Mouse (Mus musculus): Measurements from ENCODE around the gene Cachd1. TPM values are rescaled to one million over a fixed set of nuclear protein-coding genes. Genes with fewer than 3 reads are reported as not detected.

Gene Cachd1
- polyA plus RNA-seq, 1 experiment from 2014 or later, result 39.7 TPM

DNA sequence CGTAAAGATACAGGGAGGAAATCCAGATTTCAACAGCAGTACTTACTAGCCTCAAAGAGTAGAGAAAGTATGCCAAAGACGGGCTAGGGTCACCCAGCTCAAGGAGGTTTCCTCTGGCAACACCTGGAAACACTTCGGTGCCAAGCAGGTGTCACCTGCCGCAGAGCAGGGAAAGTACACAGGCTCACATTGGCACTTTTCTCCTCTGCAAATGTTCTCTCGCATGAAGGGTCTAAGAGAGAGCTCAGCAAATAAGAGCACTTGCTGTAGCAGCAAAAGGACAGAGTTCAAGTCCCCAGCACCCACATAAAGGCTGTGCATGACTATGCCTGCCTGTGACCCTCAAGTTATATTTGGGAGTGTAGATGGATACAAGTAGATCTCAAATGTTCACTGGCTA, 16.1 kb upstream of the Cachd1 start:
- 77% methylated on average over 5 of the region's 5 CpGs for WGBS
- H3K9me3 ChIP-seq, result no peaks in the 10 kb centered on the region
- no peak overlapping the region for H3K4me2 ChIP-seq
- no peak overlapping the region for H3K9ac ChIP-seq (replicated peaks)
- H3K27ac ChIP-seq, result no peak overlapping the region
- H3K4me3 ChIP-seq (replicated peaks), result no peak overlapping the region
- H3K27me3 ChIP-seq, result no peaks in the 10 kb centered on the region
- 0 out of 2 replicates have a peak, but pooled peaks cover 4% of the 10 kb centered on the region for H3K4me1 ChIP-seq (replicated peaks)
- no peaks in the 10 kb centered on the region for H3K36me3 ChIP-seq
- no peak for ATAC-seq (ENCODE audit: insufficient number of reproducible peaks, insufficient read depth, low FRiP score, low TSS enrichment, low read depth)

DNA sequence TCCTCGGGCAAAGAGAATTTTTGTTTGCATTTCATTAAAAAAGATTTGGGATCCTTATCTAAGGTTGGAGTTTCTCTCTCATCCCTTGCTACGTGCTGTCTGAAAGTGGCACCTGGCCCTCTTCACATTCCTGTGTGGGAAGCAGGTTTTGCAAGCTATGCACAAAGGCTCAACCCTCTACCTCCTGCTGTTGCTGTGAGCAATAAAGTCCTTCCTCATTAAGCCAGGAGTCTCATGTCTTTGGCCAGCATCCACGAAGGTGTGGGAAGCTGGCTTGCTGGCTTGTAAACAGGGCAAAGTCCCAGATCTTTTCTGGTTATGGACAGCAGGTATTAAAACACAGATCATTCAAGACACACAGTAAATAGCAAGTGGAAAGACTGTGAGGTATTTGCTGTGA, 7.9 kb upstream of the Cachd1 start:
- WGBS, result 23% methylated on average over 3 of the region's 3 CpGs
- no peak for ATAC-seq (ENCODE audit: insufficient number of reproducible peaks, insufficient read depth, low FRiP score, low TSS enrichment, low read depth)
- no peak overlapping the region for H3K4me3 ChIP-seq (replicated peaks)

DNA sequence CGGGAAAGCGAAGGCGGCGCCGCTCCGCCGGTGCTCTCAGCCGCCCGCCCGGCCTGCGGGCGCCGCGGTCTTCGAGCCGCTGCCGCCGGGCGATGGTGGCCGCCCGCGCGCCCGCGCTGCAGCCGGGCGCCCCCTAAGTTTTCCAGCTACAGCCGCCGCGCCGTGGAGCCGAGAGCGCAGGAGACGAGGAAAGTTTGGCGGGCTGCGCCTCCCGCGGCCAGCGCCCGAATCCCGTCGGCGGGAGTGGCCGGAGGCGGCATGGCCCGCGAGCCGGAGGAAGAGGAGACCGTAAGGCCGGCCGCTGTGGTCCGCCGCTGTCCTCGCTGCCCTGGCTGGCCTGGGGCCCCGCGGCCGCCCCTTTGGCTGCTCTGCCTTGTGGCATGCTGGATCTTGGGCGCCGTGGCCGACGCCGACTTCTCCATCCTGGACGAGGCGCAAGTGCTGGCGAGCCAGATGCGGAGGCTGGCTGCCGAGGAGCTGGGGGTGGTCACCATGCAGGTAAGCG, 448 bp downstream of the Cachd1 start:
- under 1% methylated on average over 66 of the region's 68 CpGs for WGBS
- Histone ChIP-seq H3K27ac (peak overlapping the region; percentile 97), H3K4me1 (replicated peaks) (peaks cover 37% of the 10 kb centered on the region), H3K27me3 (no peaks in the 10 kb centered on the region), H3K36me3 (no peaks in the 10 kb centered on the region; the same call in 1 of the 2 replicates), H3K4me2 (peak overlapping the region; percentile 62), H3K9me3 (peaks cover 9% of the 10 kb centered on the region), H3K4me3 (replicated peaks) (peak overlapping the region; percentile 98), H3K9ac (replicated peaks) (peak overlapping the region; percentile 98)
- ATAC-seq (ENCODE audit: insufficient number of reproducible peaks, insufficient read depth, low FRiP score, low TSS enrichment, low read depth), result peak; percentile 17; the same call in 1 of the 2 replicates

More for the DNA sequence above, 7.9 kb upstream of the Cachd1 start:
- no peaks in the 10 kb centered on the region for H3K27me3 ChIP-seq
- H3K4me1 ChIP-seq (replicated peaks), result peaks cover 8% of the 10 kb centered on the region
- H3K27ac ChIP-seq, result no peak overlapping the region
- H3K9ac ChIP-seq (replicated peaks), result no peak overlapping the region
- peaks cover 4% of the 10 kb centered on the region for H3K9me3 ChIP-seq
- H3K36me3 ChIP-seq, result no peaks in the 10 kb centered on the region
- H3K4me2 ChIP-seq, result no peak overlapping the region

DNA sequence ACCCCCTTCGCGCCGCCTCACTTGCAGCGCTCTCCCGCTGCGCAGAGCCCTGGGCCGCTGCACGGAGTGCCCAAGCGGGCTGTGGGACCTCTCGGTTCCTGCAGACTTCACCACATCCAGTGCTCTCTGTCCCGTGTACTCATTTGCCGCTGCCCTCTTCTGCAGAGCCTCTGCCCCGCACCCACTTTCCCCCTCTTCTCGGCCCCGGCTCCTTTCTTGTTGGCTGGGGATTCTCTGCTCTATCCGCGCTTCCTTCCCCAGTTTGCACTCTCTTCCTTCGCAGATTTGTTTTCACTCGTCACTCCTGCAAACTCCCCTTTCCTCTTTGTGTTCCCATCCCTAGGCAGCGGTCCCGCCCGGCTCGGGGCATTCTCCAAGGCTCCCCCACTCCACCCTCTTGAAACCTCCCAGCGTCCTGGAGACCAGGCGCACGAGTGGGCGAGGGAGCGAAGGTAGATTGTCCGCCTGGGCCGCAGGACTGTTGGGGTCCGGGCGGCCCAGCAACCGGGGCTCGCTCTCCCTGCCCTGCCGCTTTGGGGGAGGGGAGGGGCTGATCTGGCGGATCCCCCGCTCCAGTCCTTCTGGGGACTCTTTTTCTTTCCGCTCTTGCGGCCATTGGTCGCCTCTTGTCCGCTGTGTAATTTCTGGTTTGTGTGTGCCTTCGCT, 1.0 kb downstream of the Cachd1 start:
- Histone ChIP-seq H3K4me1 (replicated peaks) (peaks cover 41% of the 10 kb centered on the region), H3K27me3 (no peaks in the 10 kb centered on the region), H3K4me2 (peak overlapping the region; percentile 62), H3K9ac (replicated peaks) (peak overlapping the region; percentile 98), H3K4me3 (replicated peaks) (peak overlapping the region; percentile 98), H3K36me3 (no peaks in the 10 kb centered on the region; the same call in 1 of the 2 replicates), H3K9me3 (peaks cover 9% of the 10 kb centered on the region), H3K27ac (peak overlapping the region; percentile 97)
- WGBS, result under 1% methylated on average over 42 of the region's 42 CpGs
- ATAC-seq (ENCODE audit: insufficient number of reproducible peaks, insufficient read depth, low FRiP score, low TSS enrichment, low read depth), result peak; percentile 44; the same call in 1 of the 2 replicates

DNA sequence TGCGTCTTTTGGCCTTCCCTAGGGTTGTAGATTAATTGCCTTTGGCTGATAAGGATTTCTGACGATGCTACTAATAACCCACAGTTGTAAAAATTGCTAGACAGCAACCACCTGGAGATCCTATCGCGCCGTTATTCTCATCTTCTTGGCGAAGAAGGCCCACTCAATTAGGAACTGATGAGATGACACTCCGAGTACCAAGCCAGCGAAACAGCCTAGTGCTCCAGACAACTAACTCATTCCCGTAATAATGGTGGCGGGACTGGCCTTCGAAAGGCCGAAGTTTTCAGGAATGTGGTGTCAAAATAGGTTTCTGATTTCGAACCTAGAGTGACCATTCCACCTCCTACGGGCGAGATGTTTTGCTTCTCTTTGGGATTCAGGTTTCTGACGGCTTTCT, 1.6 kb downstream of the Cachd1 start:
- H3K9ac ChIP-seq (replicated peaks), result peak overlapping the region; percentile 98
- peaks cover 9% of the 10 kb centered on the region for H3K9me3 ChIP-seq
- peak overlapping the region; percentile 62 for H3K4me2 ChIP-seq
- no peaks in the 10 kb centered on the region; the same call in 1 of the 2 replicates for H3K36me3 ChIP-seq
- H3K27ac ChIP-seq, result peak overlapping the region; percentile 97
- peaks cover 43% of the 10 kb centered on the region for H3K4me1 ChIP-seq (replicated peaks)
- ATAC-seq (ENCODE audit: insufficient number of reproducible peaks, insufficient read depth, low FRiP score, low TSS enrichment, low read depth), result no peak
- under 1% methylated on average over 16 of the region's 16 CpGs for WGBS
- H3K4me3 ChIP-seq (replicated peaks), result peak overlapping the region; percentile 98
- H3K27me3 ChIP-seq, result no peaks in the 10 kb centered on the region

DNA sequence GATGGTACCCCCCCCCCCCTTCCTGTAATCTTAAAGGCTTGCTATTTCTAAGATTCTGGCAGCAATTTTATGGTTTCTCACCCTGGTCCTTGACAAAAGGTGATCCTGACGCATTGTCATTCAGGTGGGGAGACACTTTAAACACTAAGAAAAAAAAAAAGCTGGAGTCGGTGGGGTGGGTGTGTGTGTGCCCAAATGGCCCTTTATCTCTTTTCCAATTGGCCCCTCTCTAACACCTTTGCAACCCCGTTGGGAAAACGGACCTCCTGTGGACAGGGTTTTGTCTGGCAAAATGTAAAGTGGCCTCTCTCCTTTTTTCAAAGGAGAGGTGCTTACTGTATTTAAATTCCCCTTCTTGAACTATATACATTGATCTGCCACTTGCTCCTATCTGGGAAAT, 2.5 kb downstream of the Cachd1 start:
- no peak for ATAC-seq (ENCODE audit: insufficient number of reproducible peaks, insufficient read depth, low FRiP score, low TSS enrichment, low read depth)

DNA sequence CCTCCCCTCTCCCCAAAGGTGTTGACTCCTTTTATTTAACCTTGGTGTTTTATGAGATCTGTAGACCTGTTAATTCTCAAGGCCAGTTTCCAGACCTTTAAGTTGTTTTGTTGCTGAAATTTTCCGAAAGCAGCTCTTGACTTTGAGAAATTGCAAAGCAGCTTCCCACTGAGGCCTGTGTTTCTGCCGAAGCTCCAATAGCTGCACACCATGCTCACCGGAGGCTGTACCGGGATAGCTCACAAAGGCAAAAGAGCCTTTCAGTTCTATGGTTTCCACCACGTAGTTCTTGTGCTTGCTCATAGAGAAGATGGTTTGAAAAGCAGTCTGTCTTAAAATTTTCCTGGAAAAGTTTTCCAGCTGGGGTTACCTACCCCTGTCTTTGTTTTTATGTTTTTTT, 3.2 kb downstream of the Cachd1 start:
- H3K9ac ChIP-seq (replicated peaks), result 0 out of 2 replicates have a peak overlapping the region, but pooled peaks have one; percentile 98
- 4% methylated on average over 5 of the region's 5 CpGs for WGBS
- peaks cover 49% of the 10 kb centered on the region for H3K4me1 ChIP-seq (replicated peaks)
- ATAC-seq (ENCODE audit: insufficient number of reproducible peaks, insufficient read depth, low FRiP score, low TSS enrichment, low read depth), result no peak
- H3K4me3 ChIP-seq (replicated peaks), result peak overlapping the region; percentile 98
- peak overlapping the region; percentile 69; the same call in 1 of the 2 replicates for H3K27ac ChIP-seq
- peak overlapping the region; percentile 62 for H3K4me2 ChIP-seq
- no peaks in the 10 kb centered on the region for H3K27me3 ChIP-seq
- H3K9me3 ChIP-seq, result 0 out of 2 replicates have a peak, but pooled peaks cover 4% of the 10 kb centered on the region
- H3K36me3 ChIP-seq, result no peaks in the 10 kb centered on the region; the same call in 1 of the 2 replicates

More for the DNA sequence above, 2.5 kb downstream of the Cachd1 start:
- Histone ChIP-seq H3K27ac (peak overlapping the region; percentile 69; the same call in 1 of the 2 replicates), H3K9me3 (0 out of 2 replicates have a peak, but pooled peaks cover 5% of the 10 kb centered on the region), H3K27me3 (no peaks in the 10 kb centered on the region), H3K9ac (replicated peaks) (peak overlapping the region; percentile 98), H3K36me3 (no peaks in the 10 kb centered on the region; the same call in 1 of the 2 replicates), H3K4me3 (replicated peaks) (peak overlapping the region; percentile 98), H3K4me1 (replicated peaks) (peaks cover 49% of the 10 kb centered on the region), H3K4me2 (peak overlapping the region; percentile 62)
- WGBS, result 5% methylated on average over 4 of the region's 4 CpGs

DNA sequence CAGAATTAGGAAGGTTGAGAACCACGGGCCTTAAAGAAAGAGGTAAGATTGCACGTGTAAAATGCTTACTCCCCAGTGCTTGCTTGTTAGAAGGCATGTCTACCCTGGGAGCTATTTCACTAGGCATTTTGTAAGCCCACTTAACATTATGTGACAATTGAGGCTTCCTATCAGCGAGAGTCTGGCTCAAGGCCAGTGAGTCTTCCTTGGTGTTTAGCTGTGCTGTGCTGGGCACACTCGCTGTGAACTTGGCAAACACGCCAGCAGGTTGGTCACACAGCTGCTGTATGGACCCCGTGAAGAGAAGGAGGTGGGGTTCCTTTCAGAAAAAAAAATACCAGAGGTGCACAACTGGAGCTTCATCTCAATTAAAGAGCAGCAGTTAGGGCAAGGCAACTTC, 4.4 kb downstream of the Cachd1 start:
- 53% methylated on average over 6 of the region's 6 CpGs for WGBS
- H3K4me1 ChIP-seq (replicated peaks), result peaks cover 47% of the 10 kb centered on the region
- ATAC-seq (ENCODE audit: insufficient number of reproducible peaks, insufficient read depth, low FRiP score, low TSS enrichment, low read depth), result no peak
- no peak overlapping the region for H3K27ac ChIP-seq
- H3K9ac ChIP-seq (replicated peaks), result no peak overlapping the region
- no peaks in the 10 kb centered on the region; the same call in 1 of the 2 replicates for H3K36me3 ChIP-seq
- H3K4me3 ChIP-seq (replicated peaks), result no peak overlapping the region
- H3K27me3 ChIP-seq, result no peaks in the 10 kb centered on the region
- no peaks in the 10 kb centered on the region for H3K9me3 ChIP-seq
- peak overlapping the region; percentile 62; the same call in 1 of the 2 replicates for H3K4me2 ChIP-seq

DNA sequence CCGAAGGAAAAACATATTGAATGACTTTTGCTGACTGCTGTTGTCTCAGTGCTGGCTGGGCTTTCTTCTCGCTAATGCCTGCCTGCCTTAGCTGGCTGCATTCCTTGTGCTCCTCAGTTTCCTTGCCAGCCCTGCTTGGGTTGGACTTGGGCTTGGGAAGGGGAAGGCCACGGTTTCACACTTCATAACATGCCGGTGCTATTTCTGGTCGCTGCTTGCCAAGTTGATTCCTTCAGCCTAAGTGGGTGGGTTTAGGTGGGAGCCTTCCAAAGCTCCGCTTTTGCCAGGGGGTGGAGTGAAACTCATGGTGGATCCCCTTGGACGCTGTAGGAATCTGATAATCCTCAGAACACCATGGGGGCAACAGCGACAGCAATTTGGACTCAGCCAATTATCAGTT, 5.9 kb downstream of the Cachd1 start:
- peaks cover 46% of the 10 kb centered on the region for H3K4me1 ChIP-seq (replicated peaks)
- WGBS, result 40% methylated on average over 8 of the region's 8 CpGs
- H3K4me3 ChIP-seq (replicated peaks), result no peak overlapping the region
- no peak overlapping the region for H3K27ac ChIP-seq
- no peaks in the 10 kb centered on the region for H3K27me3 ChIP-seq
- no peaks in the 10 kb centered on the region for H3K9me3 ChIP-seq
- ATAC-seq (ENCODE audit: insufficient number of reproducible peaks, insufficient read depth, low FRiP score, low TSS enrichment, low read depth), result no peak
- H3K36me3 ChIP-seq, result no peaks in the 10 kb centered on the region; the same call in 1 of the 2 replicates
- no peak overlapping the region for H3K9ac ChIP-seq (replicated peaks)
- H3K4me2 ChIP-seq, result peak overlapping the region; percentile 10; the same call in 1 of the 2 replicates

DNA sequence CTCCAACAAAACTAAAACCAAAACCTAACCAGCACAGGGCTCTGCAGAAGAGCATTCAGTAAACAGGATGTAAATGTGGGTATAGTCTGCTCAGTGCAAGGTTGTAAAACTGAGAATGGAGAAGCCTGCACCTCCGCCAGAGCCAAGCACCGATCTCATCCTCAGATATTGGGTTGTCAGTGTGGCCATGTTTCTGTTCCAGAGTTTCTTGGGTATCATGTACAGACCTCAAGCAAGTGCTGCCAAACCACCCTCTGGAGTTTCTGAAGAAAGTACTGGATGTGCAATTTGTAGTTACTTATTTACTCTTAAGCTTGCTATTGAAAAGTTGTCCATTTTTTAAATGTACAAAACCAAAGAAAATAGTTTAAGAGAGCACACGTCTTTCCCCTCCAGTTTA, 6.4 kb downstream of the Cachd1 start:
- no peak for ATAC-seq (ENCODE audit: insufficient number of reproducible peaks, insufficient read depth, low FRiP score, low TSS enrichment, low read depth)
- no peaks in the 10 kb centered on the region for H3K27me3 ChIP-seq
- no peak overlapping the region for H3K27ac ChIP-seq
- no peaks in the 10 kb centered on the region; the same call in 1 of the 2 replicates for H3K36me3 ChIP-seq
- no peaks in the 10 kb centered on the region for H3K9me3 ChIP-seq
- H3K4me2 ChIP-seq, result no peak overlapping the region
- H3K9ac ChIP-seq (replicated peaks), result no peak overlapping the region
- WGBS, result 57% methylated on average over 3 of the region's 3 CpGs
- H3K4me1 ChIP-seq (replicated peaks), result peaks cover 46% of the 10 kb centered on the region
- no peak overlapping the region for H3K4me3 ChIP-seq (replicated peaks)

DNA sequence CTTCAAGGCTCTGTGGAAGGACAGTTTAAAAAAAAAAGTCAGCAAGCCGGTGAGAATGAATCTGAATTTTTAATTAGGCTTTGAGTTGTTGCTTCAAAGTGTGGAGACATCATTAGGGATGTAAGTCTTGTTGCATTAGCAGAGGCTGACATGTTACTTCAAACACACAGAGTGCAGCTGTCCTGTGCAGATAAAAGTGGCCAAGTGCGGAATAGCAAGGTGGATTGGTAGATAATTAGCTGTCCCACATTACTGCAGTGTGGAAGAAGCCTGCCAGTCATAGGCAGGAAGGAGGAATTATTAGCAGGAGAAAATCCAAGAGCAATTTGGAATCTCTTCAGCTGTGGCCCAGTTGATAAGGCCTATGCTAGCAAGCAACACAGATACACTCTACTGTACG, 10.7 kb downstream of the Cachd1 start:
- Histone ChIP-seq H3K27ac (no peak overlapping the region), H3K9ac (replicated peaks) (no peak overlapping the region), H3K27me3 (no peaks in the 10 kb centered on the region), H3K4me1 (replicated peaks) (peaks cover 19% of the 10 kb centered on the region), H3K36me3 (no peaks in the 10 kb centered on the region), H3K4me3 (replicated peaks) (no peak overlapping the region), H3K9me3 (no peaks in the 10 kb centered on the region), H3K4me2 (no peak overlapping the region)
- 66% methylated on average over 3 of the region's 3 CpGs for WGBS
- ATAC-seq (ENCODE audit: insufficient number of reproducible peaks, insufficient read depth, low FRiP score, low TSS enrichment, low read depth), result no peak
